Mouse (Mus musculus) kidney, postnatal 0 days (tissue): ENCODE measurements at regions not wholly inside any gene's neighbourhood (a gene's known extent, or its start where the extent isn't known, plus 50 kb on each side); places are given as distances from the start of the nearest gene placed in this dataset.

ENCODE experiments used
- ATAC-seq: fragments of 200-750 bp; cut with Nextera tagmentation; replicated peaks from 2 replicates; pipeline ENCODE4 v1.8.0; 2017; ENCODE audit warnings: low read depth, moderate number of reproducible peaks, moderate TSS enrichment, moderate library complexity; ENCODE audit not compliant: low FRiP score
- DNase-seq: peaks from one replicate; pipeline ENCODE4 v3.0.0-alpha.2; 2016; ENCODE audit warnings: low spot score
- H3K27ac ChIP-seq: fragments of 300-500 bp; sonication (generic); 2 replicates; pipeline ENCODE4 v1.5.1; 2014; ENCODE audit warnings: mild to moderate bottlenecking
- H3K27me3 ChIP-seq: fragments of 300-500 bp; sonication (generic); 2 replicates; pipeline ENCODE4 v1.6.1; 2014; ENCODE audit warnings: low read length, mixed read lengths; ENCODE audit not compliant: insufficient read depth
- H3K36me3 ChIP-seq: fragments of 300-500 bp; sonication (generic); 2 replicates; pipeline ENCODE4 v1.6.1; 2014; ENCODE audit warnings: low read length, mixed read lengths; ENCODE audit not compliant: insufficient read depth
- H3K4me1 ChIP-seq: fragments of 300-500 bp; sonication (generic); replicated peaks from 2 replicates; pipeline ENCODE4 v1.6.1; 2014; ENCODE audit warnings: antibody characterized with exemption, low read length, mixed read lengths; ENCODE audit not compliant: insufficient read depth
- H3K4me2 ChIP-seq: fragments of 300-500 bp; sonication (generic); 2 replicates; pipeline ENCODE4 v1.6.1; 2014; ENCODE audit warnings: mild to moderate bottlenecking, low read length, moderate library complexity, mixed read lengths
- H3K4me3 ChIP-seq: fragments of 300-500 bp; sonication (generic); replicated peaks from 2 replicates; pipeline ENCODE4 v1.5.1; 2014; ENCODE audit warnings: low read depth, low read length
- H3K9ac ChIP-seq: fragments of 300-500 bp; sonication (generic); 2 replicates; pipeline ENCODE4 v1.6.1; 2014; ENCODE audit warnings: low read depth, low read length
- H3K9me3 ChIP-seq: fragments of 300-500 bp; sonication (generic); replicated peaks from 2 replicates; pipeline ENCODE4 v1.6.1; 2016; ENCODE audit warnings: low read length, inconsistent platforms, mixed read lengths
- CTCF ChIP-seq: IDR thresholded peaks from 2 replicates; pipeline ENCODE4 v1.5.1; 2016; ENCODE audit warnings: antibody characterized with exemption, low read depth, mild to moderate bottlenecking, moderate library complexity
- WGBS: fragments of 180-500 bp; shearing (Covaris S2); extraction: QIAGEN DNeasy Blood & Tissue Kit; methylation state at CpG from one replicate; pipeline ENCODE4 v1.1.7; 2014; 5-methylcytosine and 5-hydroxymethylcytosine counted together

DNA sequence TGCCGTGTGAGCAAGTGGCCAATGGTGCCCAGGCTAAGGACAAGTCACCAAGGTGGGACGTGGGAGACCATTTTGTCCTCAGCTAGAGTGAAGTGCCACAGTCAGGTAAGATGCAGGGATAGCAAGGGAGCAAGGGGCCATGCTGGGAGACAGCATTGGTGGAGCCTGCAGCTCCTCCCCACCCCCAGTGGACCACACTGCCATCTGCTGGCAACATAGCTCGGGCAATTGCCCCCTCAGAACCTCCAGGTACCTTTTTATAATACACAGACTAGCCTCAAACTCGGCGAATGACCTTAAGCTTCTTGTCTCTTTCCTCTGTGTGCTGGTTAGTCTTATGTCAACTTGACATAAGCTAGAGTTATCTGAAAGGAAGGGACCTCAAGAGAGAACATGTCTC is 293.4 kb downstream of the Fut8 start:
- TF ChIP-seq CTCF, result peak; percentile 46
- no peaks in the 10 kb centered on the region for H3K27me3 ChIP-seq
- H3K4me1 ChIP-seq, result no peaks in the 10 kb centered on the region
- no peaks in the 10 kb centered on the region for H3K9me3 ChIP-seq
- no peak overlapping the region for H3K4me3 ChIP-seq
- H3K27ac ChIP-seq, result no peak overlapping the region
- WGBS, result 79% methylated on average over 5 of the region's 5 CpGs
- no peaks in the 10 kb centered on the region for H3K36me3 ChIP-seq
- no peak overlapping the region for H3K9ac ChIP-seq
- no peak overlapping the region for H3K4me2 ChIP-seq
- ATAC-seq (no peak), DNase-seq (no peak)

DNA sequence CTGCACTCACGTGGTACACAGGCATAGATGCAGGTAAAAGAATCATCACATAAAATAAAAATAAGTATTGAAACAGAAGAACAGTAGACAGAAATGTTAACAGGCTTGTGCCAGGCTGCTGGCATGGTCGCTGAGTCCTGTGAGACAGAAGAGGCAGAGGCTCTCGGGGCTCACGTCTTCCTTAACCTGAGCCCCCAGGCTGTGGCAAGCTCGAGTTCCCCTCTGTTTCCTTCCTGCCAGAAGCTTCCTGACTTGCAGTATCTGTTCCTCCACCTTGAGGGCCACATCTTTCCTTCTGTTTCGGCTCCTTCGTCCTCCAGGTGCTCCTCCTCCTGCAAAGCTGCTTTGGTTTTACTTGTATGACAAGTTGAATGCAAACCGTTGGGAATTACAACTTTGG is 294.6 kb downstream of the Fut8 start:
- DNase-seq (no peak), ATAC-seq (no peak)
- WGBS, result 73% methylated on average over 8 of the region's 8 CpGs
- Histone ChIP-seq H3K9me3 (no peaks in the 10 kb centered on the region), H3K27me3 (no peaks in the 10 kb centered on the region), H3K4me3 (no peak overlapping the region), H3K27ac (no peak overlapping the region), H3K36me3 (no peaks in the 10 kb centered on the region), H3K4me2 (no peak overlapping the region), H3K4me1 (no peaks in the 10 kb centered on the region), H3K9ac (no peak overlapping the region)
- TF ChIP-seq CTCF, result no peak

DNA sequence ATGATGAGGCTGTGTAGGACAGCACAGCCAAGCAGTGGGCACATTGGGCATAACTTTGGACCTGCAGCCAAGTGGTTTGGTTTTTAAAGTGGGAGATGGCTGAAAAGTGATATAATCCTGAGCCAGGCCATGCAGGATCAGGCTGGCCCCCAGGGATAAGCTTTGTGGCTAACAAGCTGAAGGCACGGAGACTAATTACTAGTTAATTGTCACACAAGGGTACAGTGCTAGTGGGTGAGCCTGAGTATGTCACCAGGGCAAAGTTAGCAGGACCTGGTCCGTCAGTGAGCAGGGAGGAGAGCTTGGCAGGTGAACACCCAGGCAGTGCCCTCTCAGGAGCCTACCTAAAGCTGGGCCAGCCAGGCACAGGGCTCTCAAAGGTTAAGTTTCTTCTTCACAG is 295.7 kb downstream of the Fut8 start:
- H3K4me3 ChIP-seq, result no peak overlapping the region
- H3K27me3 ChIP-seq, result no peaks in the 10 kb centered on the region
- 76% methylated on average over 2 of the region's 2 CpGs for WGBS
- no peak overlapping the region for H3K27ac ChIP-seq
- ATAC-seq (no peak), DNase-seq (no peak)
- H3K36me3 ChIP-seq, result no peaks in the 10 kb centered on the region
- no peaks in the 10 kb centered on the region for H3K9me3 ChIP-seq
- H3K9ac ChIP-seq, result no peak overlapping the region
- no peaks in the 10 kb centered on the region for H3K4me1 ChIP-seq
- TF ChIP-seq CTCF, result no peak
- H3K4me2 ChIP-seq, result no peak overlapping the region

DNA sequence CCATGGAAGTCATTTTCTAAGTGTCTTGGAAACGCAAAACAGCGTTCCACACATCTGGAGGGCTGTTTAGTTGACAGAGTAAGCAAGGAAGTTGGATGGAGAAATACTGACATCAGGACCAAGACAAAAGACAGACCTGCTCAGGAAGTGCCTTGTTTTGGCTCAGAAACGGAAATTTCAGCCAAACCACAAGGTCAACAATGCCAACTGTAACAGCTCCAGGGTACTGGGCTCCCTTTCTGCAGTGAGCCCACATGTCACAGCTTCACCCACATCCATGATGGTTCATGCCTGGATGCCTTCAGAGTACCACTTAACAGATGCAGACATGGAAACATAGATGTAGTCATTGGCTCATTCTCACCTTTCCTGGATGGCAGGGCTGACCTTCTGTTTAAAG is 296.2 kb downstream of the Fut8 start:
- no peaks in the 10 kb centered on the region for H3K9me3 ChIP-seq

DNA sequence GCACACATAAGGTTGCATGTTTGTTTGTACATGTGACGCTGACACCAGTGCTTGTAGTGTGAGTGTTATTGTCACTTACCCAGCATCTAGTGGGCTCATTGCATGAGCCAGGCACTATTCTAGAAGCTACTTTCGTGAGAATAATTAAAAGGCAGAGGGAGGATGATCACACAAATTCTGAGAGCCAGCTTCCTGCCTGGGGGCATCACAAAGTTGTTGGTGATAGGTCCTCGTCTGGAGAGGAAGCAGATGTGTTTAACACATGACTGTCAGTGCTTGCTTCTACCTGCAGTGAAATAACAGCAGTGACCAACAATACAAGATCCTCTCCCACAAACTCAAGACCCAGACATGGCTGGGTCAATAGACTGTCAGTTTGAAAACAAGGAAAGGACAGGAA is 297.2 kb downstream of the Fut8 start:
- no peak overlapping the region for H3K4me3 ChIP-seq
- H3K27ac ChIP-seq, result no peak overlapping the region
- H3K4me2 ChIP-seq, result no peak overlapping the region
- DNase-seq (no peak), ATAC-seq (no peak)
- no peaks in the 10 kb centered on the region for H3K27me3 ChIP-seq
- no peaks in the 10 kb centered on the region for H3K9me3 ChIP-seq
- H3K9ac ChIP-seq, result no peak overlapping the region
- H3K4me1 ChIP-seq, result no peaks in the 10 kb centered on the region
- 66% methylated on average over 3 of the region's 3 CpGs for WGBS
- H3K36me3 ChIP-seq, result no peaks in the 10 kb centered on the region
- no peak for TF ChIP-seq CTCF

More for the DNA sequence above, 296.2 kb downstream of the Fut8 start:
- Histone ChIP-seq H3K9ac (no peak overlapping the region), H3K4me3 (no peak overlapping the region), H3K27me3 (no peaks in the 10 kb centered on the region), H3K4me2 (no peak overlapping the region), H3K4me1 (no peaks in the 10 kb centered on the region), H3K36me3 (no peaks in the 10 kb centered on the region), H3K27ac (no peak overlapping the region)
- no peak for TF ChIP-seq CTCF
- no peak for ATAC-seq
- 51% methylated on average over 3 of the region's 3 CpGs for WGBS
- no peak for DNase-seq

DNA sequence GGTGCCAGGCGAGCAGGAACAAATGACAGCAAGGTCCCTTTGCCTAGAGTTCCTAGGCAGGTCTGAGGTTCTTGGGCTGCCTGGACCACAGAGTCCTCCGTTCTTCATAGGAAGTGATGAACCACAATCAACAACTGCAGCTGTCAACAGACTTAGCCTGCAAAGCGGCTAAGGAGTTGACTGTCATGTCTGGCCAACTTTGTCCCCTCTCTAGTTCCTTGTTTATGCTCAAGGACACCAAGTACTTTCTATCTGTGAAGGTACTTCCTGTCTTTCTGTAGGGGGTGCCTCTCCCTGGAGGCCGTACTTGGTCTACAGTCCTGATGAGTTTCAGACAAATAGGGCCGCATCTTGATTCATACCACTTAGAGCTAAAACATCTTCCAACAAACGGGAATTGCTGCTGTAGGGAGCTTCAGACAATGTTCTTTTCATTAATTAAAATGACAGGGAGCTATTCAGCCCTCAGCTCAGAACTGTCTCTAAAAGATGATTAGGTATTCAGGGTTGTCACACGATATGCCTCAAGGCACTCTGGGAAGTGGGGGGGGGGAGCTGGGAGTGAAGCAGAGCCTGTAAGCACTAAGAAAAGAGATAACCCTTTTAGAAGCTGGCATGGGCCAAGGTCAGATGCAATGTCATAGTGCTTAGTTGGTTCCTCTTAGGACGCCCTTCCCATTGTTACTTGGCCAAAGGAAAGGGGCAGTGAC is 299.4 kb downstream of the Fut8 start:
- no peak for TF ChIP-seq CTCF
- Histone ChIP-seq H3K27ac (no peak overlapping the region), H3K9me3 (no peaks in the 10 kb centered on the region), H3K27me3 (no peaks in the 10 kb centered on the region), H3K4me3 (no peak overlapping the region), H3K4me2 (no peak overlapping the region), H3K36me3 (no peaks in the 10 kb centered on the region), H3K9ac (no peak overlapping the region), H3K4me1 (no peaks in the 10 kb centered on the region)
- ATAC-seq, result no peak
- no peak for DNase-seq
- WGBS, result 74% methylated on average over 8 of the region's 8 CpGs
